Mouse (Mus musculus): ENCODE data around the gene Lsm6. TPM values are rescaled to one million over a fixed set of nuclear protein-coding genes. Genes with fewer than 3 reads are reported as not detected.

The Lsm6 gene
- polyA plus RNA-seq, 1 experiment from 2014 or later: 199 TPM

- peaks cover 67% of the 10 kb centered on the region for H3K36me3 ChIP-seq (ENCODE audit: control insufficient read depth, insufficient read depth, low read length)
- 43% methylated on average over 9 of the region's 9 CpGs for WGBS
- peak; percentile 30 for DNase-seq (ENCODE audit: low spot score)
- no peak overlapping the region for H3K9ac ChIP-seq (ENCODE audit: low read length)
- peak; percentile 68 for ATAC-seq
- no peak overlapping the region for H3K4me2 ChIP-seq (ENCODE audit: low read length)
- peaks cover 14% of the 10 kb centered on the region for H3K4me1 ChIP-seq (ENCODE audit: control insufficient read depth, insufficient read depth, low read length)
- no peaks in the 10 kb centered on the region for H3K9me3 ChIP-seq (replicated peaks; ENCODE audit: control insufficient read depth, low read length)
- peak overlapping the region; percentile 22; the same call in 1 of the 2 replicates for H3K27ac ChIP-seq (ENCODE audit: low read depth, low read length)
- H3K4me3 ChIP-seq (ENCODE audit: low read depth, low read length): no peak overlapping the region
- no peaks in the 10 kb centered on the region for H3K27me3 ChIP-seq (replicated peaks; ENCODE audit: control insufficient read depth, insufficient read depth, low read length)
These were observed 10.7 kb downstream of the Lsm6 start for GRCm38 (mm10) chr8:78810207-78810675.

- no peak overlapping the region for H3K4me3 ChIP-seq (ENCODE audit: low read depth, low read length)
- no peak overlapping the region for H3K27ac ChIP-seq (ENCODE audit: low read depth, low read length)
- WGBS: 69% methylated on average over 14 of the region's 14 CpGs
- H3K4me1 ChIP-seq (ENCODE audit: control insufficient read depth, insufficient read depth, low read length): peaks cover 14% of the 10 kb centered on the region
- no peak overlapping the region for H3K4me2 ChIP-seq (ENCODE audit: low read length)
- DNase-seq (ENCODE audit: low spot score) (no peak), ATAC-seq (peak; percentile 47)
- no peaks in the 10 kb centered on the region for H3K9me3 ChIP-seq (replicated peaks; ENCODE audit: control insufficient read depth, low read length)
- no peak overlapping the region for H3K9ac ChIP-seq (ENCODE audit: low read length)
- H3K36me3 ChIP-seq (ENCODE audit: control insufficient read depth, insufficient read depth, low read length): peaks cover 70% of the 10 kb centered on the region
- H3K27me3 ChIP-seq (replicated peaks; ENCODE audit: control insufficient read depth, insufficient read depth, low read length): no peaks in the 10 kb centered on the region
These were observed 11.3 kb downstream of the Lsm6 start for GRCm38 (mm10) chr8:78809454-78810206.

- H3K36me3 ChIP-seq (ENCODE audit: control insufficient read depth, insufficient read depth, low read length): peaks cover 73% of the 10 kb centered on the region
- WGBS: 98% methylated on average over 2 of the region's 2 CpGs
These were observed 12.1 kb downstream of the Lsm6 start for GRCm38 (mm10) chr8:78808888-78809287.

GRCm38 (mm10) chr8:78808439-78808838 is 12.5 kb downstream of the Lsm6 start:
- no peak overlapping the region for H3K4me2 ChIP-seq (ENCODE audit: low read length)
- no peak overlapping the region for H3K4me3 ChIP-seq (ENCODE audit: low read depth, low read length)
- no peak for ATAC-seq
- no peaks in the 10 kb centered on the region for H3K9me3 ChIP-seq (replicated peaks; ENCODE audit: control insufficient read depth, low read length)
- peaks cover 14% of the 10 kb centered on the region for H3K4me1 ChIP-seq (ENCODE audit: control insufficient read depth, insufficient read depth, low read length)
- H3K36me3 ChIP-seq (ENCODE audit: control insufficient read depth, insufficient read depth, low read length): peaks cover 76% of the 10 kb centered on the region
- no peak overlapping the region for H3K27ac ChIP-seq (ENCODE audit: low read depth, low read length)
- H3K27me3 ChIP-seq (replicated peaks; ENCODE audit: control insufficient read depth, insufficient read depth, low read length): no peaks in the 10 kb centered on the region
- DNase-seq (ENCODE audit: low spot score): no peak
- 96% methylated on average over 5 of the region's 5 CpGs for WGBS
- H3K9ac ChIP-seq (ENCODE audit: low read length): no peak overlapping the region

More at GRCm38 (mm10) chr8:78808888-78809287, 12.1 kb downstream of the Lsm6 start:
- H3K4me2 ChIP-seq (ENCODE audit: low read length): no peak overlapping the region
- DNase-seq (ENCODE audit: low spot score) (no peak), ATAC-seq (no peak)
- H3K4me1 ChIP-seq (ENCODE audit: control insufficient read depth, insufficient read depth, low read length): peaks cover 14% of the 10 kb centered on the region
- no peaks in the 10 kb centered on the region for H3K27me3 ChIP-seq (replicated peaks; ENCODE audit: control insufficient read depth, insufficient read depth, low read length)
- no peaks in the 10 kb centered on the region for H3K9me3 ChIP-seq (replicated peaks; ENCODE audit: control insufficient read depth, low read length)
- no peak overlapping the region for H3K27ac ChIP-seq (ENCODE audit: low read depth, low read length)
- H3K4me3 ChIP-seq (ENCODE audit: low read depth, low read length): no peak overlapping the region
- no peak overlapping the region for H3K9ac ChIP-seq (ENCODE audit: low read length)

GRCm38 (mm10) chr8:78807283-78807682 is 13.7 kb downstream of the Lsm6 start:
- H3K9me3 ChIP-seq (replicated peaks; ENCODE audit: control insufficient read depth, low read length): no peaks in the 10 kb centered on the region

GRCm38 (mm10) chr8:78806006-78806405 is 14.9 kb downstream of the Lsm6 start:
- H3K9me3 ChIP-seq (replicated peaks; ENCODE audit: control insufficient read depth, low read length): no peaks in the 10 kb centered on the region
- DNase-seq (ENCODE audit: low spot score) (peak; percentile 32), ATAC-seq (no peak)
- no peaks in the 10 kb centered on the region for H3K27me3 ChIP-seq (replicated peaks; ENCODE audit: control insufficient read depth, insufficient read depth, low read length)
- peaks cover 63% of the 10 kb centered on the region for H3K36me3 ChIP-seq (ENCODE audit: control insufficient read depth, insufficient read depth, low read length)
- no peak overlapping the region for H3K9ac ChIP-seq (ENCODE audit: low read length)
- no peak overlapping the region for H3K4me3 ChIP-seq (ENCODE audit: low read depth, low read length)
- H3K4me1 ChIP-seq (ENCODE audit: control insufficient read depth, insufficient read depth, low read length): peaks cover 10% of the 10 kb centered on the region
- WGBS: 89% methylated on average over 5 of the region's 5 CpGs
- H3K27ac ChIP-seq (ENCODE audit: low read depth, low read length): no peak overlapping the region
- no peak overlapping the region for H3K4me2 ChIP-seq (ENCODE audit: low read length)

More at GRCm38 (mm10) chr8:78807283-78807682, 13.7 kb downstream of the Lsm6 start:
- no peak for DNase-seq (ENCODE audit: low spot score)
- H3K36me3 ChIP-seq (ENCODE audit: control insufficient read depth, insufficient read depth, low read length): peaks cover 76% of the 10 kb centered on the region
- H3K27ac ChIP-seq (ENCODE audit: low read depth, low read length): no peak overlapping the region
- no peak for ATAC-seq
- no peak overlapping the region for H3K4me2 ChIP-seq (ENCODE audit: low read length)
- H3K4me3 ChIP-seq (ENCODE audit: low read depth, low read length): no peak overlapping the region
- H3K27me3 ChIP-seq (replicated peaks; ENCODE audit: control insufficient read depth, insufficient read depth, low read length): no peaks in the 10 kb centered on the region
- WGBS: 92% methylated on average over 9 of the region's 9 CpGs
- H3K9ac ChIP-seq (ENCODE audit: low read length): no peak overlapping the region
- H3K4me1 ChIP-seq (ENCODE audit: control insufficient read depth, insufficient read depth, low read length): peaks cover 14% of the 10 kb centered on the region

- WGBS: 96% methylated on average over 6 of the region's 6 CpGs
- ATAC-seq: no peak
- H3K9me3 ChIP-seq (replicated peaks; ENCODE audit: control insufficient read depth, low read length): no peaks in the 10 kb centered on the region
- H3K36me3 ChIP-seq (ENCODE audit: control insufficient read depth, insufficient read depth, low read length): peaks cover 21% of the 10 kb centered on the region
- DNase-seq (ENCODE audit: low spot score): no peak
- H3K4me1 ChIP-seq (ENCODE audit: control insufficient read depth, insufficient read depth, low read length): no peaks in the 10 kb centered on the region
- no peak overlapping the region for H3K9ac ChIP-seq (ENCODE audit: low read length)
- no peaks in the 10 kb centered on the region for H3K27me3 ChIP-seq (replicated peaks; ENCODE audit: control insufficient read depth, insufficient read depth, low read length)
- no peak overlapping the region for H3K27ac ChIP-seq (ENCODE audit: low read depth, low read length)
- H3K4me2 ChIP-seq (ENCODE audit: low read length): no peak overlapping the region
- H3K4me3 ChIP-seq (ENCODE audit: low read depth, low read length): no peak overlapping the region
These were observed 19.7 kb downstream of the Lsm6 start for GRCm38 (mm10) chr8:78801201-78801600.

GRCm38 (mm10) chr8:78798671-78799070 is 22.3 kb downstream of the Lsm6 start:
- H3K9me3 ChIP-seq (replicated peaks; ENCODE audit: control insufficient read depth, low read length): no peaks in the 10 kb centered on the region
- ATAC-seq (no peak), DNase-seq (ENCODE audit: low spot score) (no peak)
- no peak overlapping the region for H3K27ac ChIP-seq (ENCODE audit: low read depth, low read length)
- H3K9ac ChIP-seq (ENCODE audit: low read length): no peak overlapping the region
- no peak overlapping the region for H3K4me2 ChIP-seq (ENCODE audit: low read length)
- H3K4me3 ChIP-seq (ENCODE audit: low read depth, low read length): no peak overlapping the region
- 91% methylated on average over 3 of the region's 3 CpGs for WGBS
- peaks cover 5% of the 10 kb centered on the region; the same call in 1 of the 2 replicates for H3K36me3 ChIP-seq (ENCODE audit: control insufficient read depth, insufficient read depth, low read length)
- no peaks in the 10 kb centered on the region for H3K4me1 ChIP-seq (ENCODE audit: control insufficient read depth, insufficient read depth, low read length)
- H3K27me3 ChIP-seq (replicated peaks; ENCODE audit: control insufficient read depth, insufficient read depth, low read length): no peaks in the 10 kb centered on the region

GRCm38 (mm10) chr8:78797985-78798384 is 23.0 kb downstream of the Lsm6 start:
- no peaks in the 10 kb centered on the region for H3K9me3 ChIP-seq (replicated peaks; ENCODE audit: control insufficient read depth, low read length)
- no peak for ATAC-seq
- H3K4me1 ChIP-seq (ENCODE audit: control insufficient read depth, insufficient read depth, low read length): no peaks in the 10 kb centered on the region
- no peak for DNase-seq (ENCODE audit: low spot score)
- no peak overlapping the region for H3K27ac ChIP-seq (ENCODE audit: low read depth, low read length)
- no peaks in the 10 kb centered on the region for H3K36me3 ChIP-seq (ENCODE audit: control insufficient read depth, insufficient read depth, low read length)
- no peak overlapping the region for H3K9ac ChIP-seq (ENCODE audit: low read length)
- H3K4me3 ChIP-seq (ENCODE audit: low read depth, low read length): no peak overlapping the region
- 89% methylated on average over 7 of the region's 7 CpGs for WGBS
- H3K4me2 ChIP-seq (ENCODE audit: low read length): no peak overlapping the region
- no peaks in the 10 kb centered on the region for H3K27me3 ChIP-seq (replicated peaks; ENCODE audit: control insufficient read depth, insufficient read depth, low read length)
